Mouse (Mus musculus) liver, embryonic 14.5 days (tissue): ENCODE results near the gene Alkbh4. TPM values are rescaled to one million over a fixed set of nuclear protein-coding genes. Genes with fewer than 3 reads are reported as not detected.
A peak's percentile ranks its signal among the peaks of the same experiment; 100 is the strongest.

Experiments used
- ATAC-seq: fragments of 200-750 bp; cut with Nextera tagmentation; 2 replicates; pipeline ENCODE4 v1.8.0; 2017; ENCODE audit warnings: moderate number of reproducible peaks, mild to moderate bottlenecking, moderate library complexity; ENCODE audit not compliant: insufficient read depth
- DNase-seq, 3 experiments: peaks; one replicate each; pipeline ENCODE4 v3.0.0-alpha.2; 2012 to 2013; ENCODE audit warnings: low read depth in 3 of 3, low spot score in 3 of 3
- H3K27ac ChIP-seq: fragments of 300-500 bp; sonication (generic); 2 replicates; pipeline ENCODE4 v1.5.1; 2014; ENCODE audit warnings: moderate library complexity, mild to moderate bottlenecking, control low read depth, inconsistent platforms
- H3K27me3 ChIP-seq: fragments of 300-500 bp; sonication (generic); 2 replicates; pipeline ENCODE4 v1.6.1; 2014; ENCODE audit warnings: mild to moderate bottlenecking, low read length, moderate library complexity; ENCODE audit not compliant: control insufficient read depth, insufficient read depth
- H3K36me3 ChIP-seq: fragments of 300-500 bp; sonication (generic); replicated peaks from 2 replicates; pipeline ENCODE4 v1.6.1; 2014; ENCODE audit warnings: low read depth; ENCODE audit not compliant: control insufficient read depth, insufficient read depth
- H3K4me1 ChIP-seq, 2 experiments: fragments of 200-500 bp in 1 of 2; fragments of 300-500 bp in 1 of 2; sonication (generic) in 1 of 2; replicated peaks; 2 replicates each; pipeline ENCODE4 v1.6.1; 2012 to 2014; ENCODE audit warnings: antibody characterized with exemption in 1 of 2, inconsistent platforms in 1 of 2, low read length in 1 of 2; ENCODE audit not compliant: control insufficient read depth in 2 of 2, insufficient read depth in 2 of 2
- H3K4me2 ChIP-seq: fragments of 300-500 bp; sonication (generic); 2 replicates; pipeline ENCODE4 v1.6.1; 2014; ENCODE audit warnings: low read depth, mild to moderate bottlenecking, control low read depth, moderate library complexity
- H3K4me3 ChIP-seq, 2 experiments: fragments of 200-500 bp in 1 of 2; fragments of 300-500 bp in 1 of 2; sonication (generic) in 1 of 2; 2 replicates each; pipeline ENCODE4 v1.5.1; 2012 to 2014; ENCODE audit warnings: low read depth in 2 of 2, low read length in 2 of 2, mild to moderate bottlenecking in 2 of 2, control low read depth in 1 of 2, inconsistent platforms in 1 of 2, moderate library complexity in 1 of 2; ENCODE audit not compliant: insufficient read depth in 1 of 2
- H3K9ac ChIP-seq: fragments of 300-500 bp; sonication (generic); replicated peaks from 2 replicates; pipeline ENCODE4 v1.6.1; 2014; ENCODE audit warnings: mild to moderate bottlenecking, control low read depth, moderate library complexity
- H3K9me3 ChIP-seq: fragments of 300-500 bp; sonication (generic); 2 replicates; pipeline ENCODE4 v1.6.1; 2016; ENCODE audit warnings: low read length, mixed read lengths; ENCODE audit not compliant: control insufficient read depth
- CTCF ChIP-seq: IDR thresholded peaks from 2 replicates; pipeline ENCODE4 v1.5.1; 2016; ENCODE audit warnings: antibody characterized with exemption, low read depth, control low read depth
- EP300 ChIP-seq: IDR thresholded peaks from 2 replicates; pipeline ENCODE4 v1.6.1; 2016; ENCODE audit warnings: antibody characterized with exemption, low read depth
- WGBS: fragments of 180-500 bp; shearing (Covaris S2); extraction: QIAGEN DNeasy Blood & Tissue Kit; methylation state at CpG from one replicate; pipeline ENCODE4 v1.1.7; 2014; ENCODE audit not compliant: insufficient replicate concordance; 5-methylcytosine and 5-hydroxymethylcytosine counted together
- polyA plus RNA-seq, 2 experiments: library from polyadenylated mRNA; depleted of rRNA in 1 of 2; stranded (reverse) in 1 of 2; unstranded in 1 of 2; fragments of >200 nt; fragmentation: Nextera tagmentation in 1 of 2; extraction: Ambion mirVana in 1 of 2; gene quantifications; 2 replicates each; pipeline versions ENCODE4 v1.2.1 to v1.2.3; 2012 to 2014

Alkbh4 gene
- polyA plus RNA-seq, 2 experiments: 7.0 to 8.2 TPM

- no peak for TF ChIP-seq CTCF
- TF ChIP-seq EP300: no peak
- H3K27me3 ChIP-seq: no peaks in the 10 kb centered on the region
- H3K9me3 ChIP-seq: no peaks in the 10 kb centered on the region
- H3K4me2 ChIP-seq: no peak overlapping the region
- WGBS: 83% methylated on average over 10 of the region's 10 CpGs
- H3K4me3 ChIP-seq: no peak overlapping the region
- no peak overlapping the region for H3K9ac ChIP-seq
- H3K4me1 ChIP-seq: peaks cover 3 to 7% of the 10 kb centered on the region in 2 experiments; a peak in 3 of 4 replicates
- peaks cover 52% of the 10 kb centered on the region for H3K36me3 ChIP-seq
- no peak overlapping the region for H3K27ac ChIP-seq
- DNase-seq: no peak
- no peak for ATAC-seq
Observed at GRCm38 (mm10) chr5:136122165-136122564, 13.8 kb upstream of the Alkbh4 start.

GRCm38 (mm10) chr5:136136292-136136990, 495 bp downstream of the Alkbh4 start:
- H3K9me3 ChIP-seq: no peaks in the 10 kb centered on the region
- ATAC-seq: peak; percentile 14
- 3% methylated on average over 20 of the region's 20 CpGs for WGBS

DNA sequence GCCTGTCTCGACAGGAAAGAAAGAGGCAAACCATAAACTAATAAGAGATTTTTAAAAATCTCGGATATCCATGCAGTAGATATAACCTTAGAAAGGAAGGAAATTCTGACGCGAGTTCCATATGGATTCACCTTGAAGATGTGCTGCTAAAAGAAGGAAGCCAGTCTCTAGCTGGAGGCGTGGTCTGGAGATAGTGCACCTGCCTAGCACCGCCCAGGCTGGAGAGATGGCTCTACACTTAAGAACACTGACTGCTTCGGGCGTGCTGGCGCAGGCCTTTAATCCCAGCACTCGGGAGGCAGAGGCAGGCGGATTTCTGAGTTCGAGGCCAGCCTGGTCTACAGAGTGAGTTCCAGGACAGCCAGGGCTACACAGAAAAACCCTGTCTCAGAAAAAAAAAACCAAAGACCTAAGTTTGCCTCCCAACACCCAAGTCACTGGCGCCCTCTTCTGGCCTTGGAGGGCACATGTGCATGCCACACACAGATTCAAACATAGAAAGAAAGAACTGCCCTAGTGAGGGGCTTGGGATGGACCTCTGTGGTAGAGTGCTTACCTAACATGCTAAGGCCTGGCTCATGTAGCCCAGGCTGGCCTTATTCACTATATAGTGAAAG, 1.8 kb downstream of the Alkbh4 start:
- Histone ChIP-seq H3K27me3 (no peaks in the 10 kb centered on the region), H3K4me1 (peaks cover 12 to 19% of the 10 kb centered on the region in 2 experiments), H3K4me2 (peak overlapping the region; percentile 82), H3K36me3 (peaks cover 36% of the 10 kb centered on the region), H3K4me3 (peak overlapping the region; percentile 7 to 9; a peak in 3 of 4 replicates), H3K9ac (no peak overlapping the region), H3K9me3 (no peaks in the 10 kb centered on the region), H3K27ac (no peak overlapping the region; the same call in 1 of the 2 replicates)
- WGBS: 31% methylated on average over 13 of the region's 13 CpGs
- DNase-seq (peak; percentile 55 to 67 (median 58)), ATAC-seq (no peak)
- TF ChIP-seq CTCF (peak; percentile 92), EP300 (no peak)

More at GRCm38 (mm10) chr5:136136292-136136990, 495 bp downstream of the Alkbh4 start:
- Histone ChIP-seq H3K9ac (peak overlapping the region; percentile 92), H3K4me3 (peak overlapping the region; percentile 72 to 94), H3K27ac (peak overlapping the region; percentile 84), H3K36me3 (peaks cover 50% of the 10 kb centered on the region), H3K4me1 (peaks cover 12 to 19% of the 10 kb centered on the region in 2 experiments), H3K27me3 (no peaks in the 10 kb centered on the region), H3K4me2 (peak overlapping the region; percentile 82)
- TF ChIP-seq CTCF (no peak), EP300 (no peak)
- no peak for DNase-seq

- Histone ChIP-seq H3K9ac (no peak overlapping the region), H3K9me3 (no peaks in the 10 kb centered on the region), H3K4me3 (no peak overlapping the region), H3K27me3 (no peaks in the 10 kb centered on the region), H3K4me1 (peaks cover 12 to 19% of the 10 kb centered on the region in 2 experiments), H3K4me2 (no peak overlapping the region), H3K27ac (no peak overlapping the region), H3K36me3 (peaks cover 22% of the 10 kb centered on the region)
- ATAC-seq (no peak), DNase-seq (no peak)
- no peak for TF ChIP-seq CTCF
- TF ChIP-seq EP300: no peak
- WGBS: 66% methylated on average over 13 of the region's 13 CpGs
Observed at GRCm38 (mm10) chr5:136139393-136139792, 3.4 kb downstream of the Alkbh4 start.

DNA sequence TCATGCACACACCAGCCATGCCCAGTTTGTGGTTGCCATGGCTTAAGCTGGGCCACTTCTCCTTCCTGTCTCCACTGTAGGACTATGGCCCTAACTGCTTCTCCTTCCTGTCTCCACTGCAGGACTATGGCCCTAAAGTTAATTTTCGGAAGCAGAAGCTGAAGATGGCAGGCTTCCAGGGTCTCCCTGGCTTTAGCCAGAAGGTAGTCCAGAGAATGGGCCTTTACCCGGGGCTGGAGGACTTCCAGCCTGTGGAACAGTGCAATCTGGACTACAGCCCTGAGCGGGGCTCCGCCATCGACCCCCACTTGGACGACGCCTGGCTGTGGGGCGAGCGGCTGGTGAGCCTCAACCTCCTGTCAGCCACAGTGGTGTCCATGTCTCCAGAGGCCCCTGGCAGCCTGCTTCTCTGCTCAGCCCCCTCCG, 4.1 kb downstream of the Alkbh4 start:
- Histone ChIP-seq H3K9me3 (no peaks in the 10 kb centered on the region), H3K9ac (no peak overlapping the region), H3K27ac (no peak overlapping the region), H3K4me3 (no peak overlapping the region), H3K27me3 (no peaks in the 10 kb centered on the region), H3K4me1 (peaks cover 9 to 16% of the 10 kb centered on the region in 2 experiments), H3K36me3 (peaks cover 22% of the 10 kb centered on the region), H3K4me2 (no peak overlapping the region)
- WGBS: 88% methylated on average over 10 of the region's 10 CpGs
- TF ChIP-seq CTCF (no peak), EP300 (no peak)
- ATAC-seq (no peak), DNase-seq (no peak)
